Mouse (Mus musculus): ENCODE measurements around the gene Abhd4.

- TF ChIP-seq CTCF (IDR thresholded peaks at IDR 0.05; ENCODE audit: low read depth) (no peak), EP300 (optimal IDR thresholded peaks at IDR 0.05) (no peak)
These were observed 45.2 kb upstream of the Abhd4 start for GRCm38 (mm10) chr14:54208741-54209140.

Measured in stomach, postnatal 0 days (tissue).